Mouse (Mus musculus): ENCODE results near the gene Pde6g.

DNA sequence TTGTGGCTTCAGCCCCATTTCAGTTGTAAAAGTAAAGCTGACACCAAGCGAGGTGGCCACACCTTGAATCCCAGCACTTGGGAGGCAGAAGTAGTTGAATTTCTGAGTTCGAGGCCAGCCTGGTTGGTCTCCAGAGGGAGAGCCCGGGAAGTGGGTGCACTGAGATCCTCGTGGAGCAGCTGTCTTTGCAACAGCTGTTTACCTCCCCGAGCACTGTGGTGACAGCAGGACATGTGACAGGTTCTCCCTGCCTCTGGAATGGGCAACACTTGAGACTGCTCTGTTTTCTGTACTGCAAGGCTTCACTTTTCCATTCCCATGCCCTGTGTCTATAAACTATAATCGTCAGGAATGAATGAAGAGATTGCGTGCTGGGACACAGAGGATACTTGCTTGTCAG is 35.4 kb downstream of the Pde6g start:
- TF ChIP-seq POLR2AphosphoS2 (IDR thresholded peaks at IDR 0.05; ENCODE audit: insufficient read length, low read depth): no peak
- TF ChIP-seq SRF (IDR thresholded peaks at IDR 0.05; ENCODE audit: control insufficient read depth, insufficient read length, low read depth): no peak
- TF ChIP-seq USF1 (IDR thresholded peaks at IDR 0.05; ENCODE audit: low read depth): no peak
- no peak for TF ChIP-seq POLR2A (IDR thresholded peaks at IDR 0.05; ENCODE audit: insufficient read length, low read depth)
- TF ChIP-seq E2F4 (IDR thresholded peaks at IDR 0.05; ENCODE audit: insufficient read depth): no peak
- TF ChIP-seq MAX (IDR thresholded peaks at IDR 0.05; ENCODE audit: low read depth): no peak

Data from myocyte (in vitro differentiated cells).